Mouse (Mus musculus) G1E (cell line): ENCODE results near the gene 0610009B22Rik. TPM values are rescaled to one million over a fixed set of nuclear protein-coding genes. Genes with fewer than 3 reads are reported as not detected.
"Not testable (repeated sequence)": the region's sequence is repeated elsewhere in the genome, so short reads cannot be mapped to it uniquely, and the experiment has no call there.

Source experiments
- ATAC-seq: 2 replicates; pipeline ENCODE4 v1.8.0; 2016; ENCODE audit warnings: mild to moderate bottlenecking; ENCODE audit not compliant: insufficient number of reproducible peaks, poor library complexity, low FRiP score, severe bottlenecking; ENCODE audit errors: extremely low read depth
- DNase-seq: peaks from one replicate; pipeline ENCODE4 v3.0.0; 2012; ENCODE audit warnings: low spot score
- H3K27me3 ChIP-seq: 2 replicates; pipeline ENCODE4 v1.6.1; 2012; ENCODE audit warnings: mild to moderate bottlenecking, low read length, inconsistent platforms; ENCODE audit not compliant: insufficient read depth
- H3K36me3 ChIP-seq: replicated peaks from 2 replicates; pipeline ENCODE3; 2012; ENCODE audit warnings: mild to moderate bottlenecking, inconsistent platforms
- H3K4me1 ChIP-seq: 2 replicates; pipeline ENCODE4 v1.6.1; 2012; ENCODE audit warnings: low read depth, low read length, inconsistent platforms, mixed read lengths; ENCODE audit not compliant: insufficient read depth
- H3K4me3 ChIP-seq: 2 replicates; pipeline ENCODE4 v1.5.1; 2012; ENCODE audit warnings: low read depth, mild to moderate bottlenecking, inconsistent platforms, low read length, moderate library complexity, mixed read lengths
- H3K9me3 ChIP-seq: replicated peaks from 2 replicates; pipeline ENCODE4 v1.6.1; 2012; ENCODE audit warnings: inconsistent platforms
- CTCF ChIP-seq: IDR thresholded peaks from 2 replicates; pipeline ENCODE4 v1.5.1; 2012; ENCODE audit warnings: low read depth, low read length, inconsistent platforms, mixed read lengths
- GATA1 ChIP-seq: IDR thresholded peaks from 2 replicates; pipeline ENCODE4 v1.6.1; 2012; ENCODE audit warnings: borderline replicate concordance, low read length, inconsistent platforms, mixed read lengths
- GATA2 ChIP-seq: IDR thresholded peaks from 2 replicates; pipeline ENCODE4 v1.6.1; 2012; ENCODE audit warnings: low read depth, low read length, inconsistent platforms, borderline replicate concordance
- POLR2AphosphoS5 ChIP-seq: IDR thresholded peaks from 2 replicates; pipeline ENCODE4 v1.6.1; 2012; ENCODE audit warnings: low read depth, low read length, inconsistent platforms; ENCODE audit not compliant: insufficient replicate concordance
- TAL1 ChIP-seq: conservative IDR thresholded peaks from 2 replicates; pipeline ENCODE4 v1.6.1; 2012; ENCODE audit warnings: low read depth, low read length, inconsistent platforms, mixed read lengths
- polyA plus RNA-seq: library from polyadenylated mRNA; stranded (reverse); fragments of >175 nt; gene quantifications from 2 replicates; pipeline ENCODE4 v1.2.3, GENCODE M21; 2012
- total RNA-seq, 2 experiments: library from RNA; stranded (forward) in 1 of 2; stranded (reverse) in 1 of 2; fragments of 200-1000 nt in 1 of 2; fragments of >200 nt in 1 of 2; fragmentation: Nextera tagmentation in 1 of 2; gene quantifications; 2 replicates each; pipeline ENCODE4 v1.2.3; 2014 to 2017

Gene 0610009B22Rik
- total and polyA plus RNA-seq, 3 experiments = 2.8 to 39.6 (median 19.5) TPM

DNA sequence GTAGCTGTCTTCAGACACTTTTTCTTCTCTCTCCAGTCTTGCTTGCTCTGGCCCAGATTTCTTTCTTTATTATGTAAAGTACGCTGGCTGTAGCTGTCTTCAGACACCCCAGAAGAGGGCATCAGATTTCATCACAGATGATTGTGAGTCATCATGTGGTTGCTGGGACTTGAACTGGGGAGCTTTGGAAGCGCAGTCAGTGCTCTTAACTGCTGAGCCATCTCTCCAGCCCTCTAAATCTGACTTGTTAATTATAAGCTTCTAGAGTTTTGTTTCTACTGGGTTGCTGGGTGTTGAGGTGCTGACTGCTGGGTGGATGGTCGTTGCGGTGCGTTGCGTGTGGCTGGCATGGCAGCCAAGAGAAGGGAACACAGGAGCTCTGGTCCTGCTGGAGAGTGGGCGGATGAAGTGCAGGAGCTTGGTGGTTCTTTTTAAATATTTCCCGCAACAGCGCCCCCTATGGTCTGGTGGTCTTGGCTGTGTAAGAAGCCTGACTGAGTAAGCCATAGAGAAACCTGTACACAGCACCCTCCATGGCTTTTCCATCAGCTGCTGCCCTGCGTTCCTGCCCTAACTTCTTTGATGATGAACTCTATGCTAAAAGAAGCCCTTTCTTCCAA, 14.8 kb upstream of the 0610009B22Rik start:
- DNase-seq = no peak
- no peaks in the 10 kb centered on the region for H3K9me3 ChIP-seq
- ATAC-seq = no peak
- H3K4me3 ChIP-seq = no peak overlapping the region
- no peaks in the 10 kb centered on the region for H3K27me3 ChIP-seq
- peaks cover 5% of the 10 kb centered on the region for H3K4me1 ChIP-seq
- no peak for TF ChIP-seq CTCF
- no peak for TF ChIP-seq POLR2AphosphoS5
- no peak for TF ChIP-seq GATA2
- no peak for TF ChIP-seq GATA1
- H3K36me3 ChIP-seq = peaks cover 89% of the 10 kb centered on the region

DNA sequence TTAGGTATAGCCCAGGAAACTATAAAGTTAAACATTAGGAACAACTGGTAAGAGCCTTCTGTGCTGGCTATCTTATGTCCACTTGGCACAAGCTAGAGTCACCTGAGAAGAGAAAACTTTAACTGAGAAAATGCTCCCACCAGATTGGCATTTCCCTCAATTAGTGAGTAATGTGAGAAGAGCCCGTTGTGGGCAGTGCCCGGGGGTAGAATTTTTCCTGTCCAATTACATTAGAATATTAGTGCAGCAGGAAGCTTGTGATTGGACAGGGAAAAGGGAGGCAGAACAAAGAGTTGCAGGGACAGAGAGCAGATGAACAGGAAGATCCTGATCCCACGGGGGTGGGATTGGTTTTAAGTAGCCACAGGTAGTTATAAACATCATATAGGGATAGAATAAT, 14.2 kb upstream of the 0610009B22Rik start:
- TF ChIP-seq GATA1 (no peak), GATA2 (no peak), POLR2AphosphoS5 (no peak), TAL1 (no peak), CTCF (no peak)
- H3K9me3 ChIP-seq = no peaks in the 10 kb centered on the region
- DNase-seq = no peak
- no peak for ATAC-seq
- peaks cover 5% of the 10 kb centered on the region for H3K4me1 ChIP-seq
- peaks cover 88% of the 10 kb centered on the region for H3K36me3 ChIP-seq
- H3K27me3 ChIP-seq = no peaks in the 10 kb centered on the region
- H3K4me3 ChIP-seq = no peak overlapping the region

DNA sequence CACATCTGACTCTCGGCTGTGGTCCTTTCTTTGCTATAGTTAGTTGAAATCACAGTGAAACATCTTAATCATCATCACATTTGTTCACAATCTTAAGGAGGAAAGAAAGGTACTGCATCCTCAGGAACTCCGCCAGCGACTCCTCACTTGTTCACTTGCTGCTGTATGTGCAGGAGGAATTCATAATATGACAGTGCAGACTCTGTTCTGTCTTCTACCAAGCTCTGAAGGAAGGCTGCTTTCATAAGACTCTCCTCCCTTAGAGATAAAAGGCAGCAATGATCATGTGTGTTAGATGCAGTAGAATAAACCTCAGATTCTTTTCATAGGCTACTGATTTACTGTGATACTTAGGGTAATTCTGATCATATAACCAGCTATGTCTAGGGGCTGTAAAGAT, 6.3 kb upstream of the 0610009B22Rik start:
- Histone ChIP-seq H3K4me1 (peaks cover 3% of the 10 kb centered on the region), H3K27me3 (no peaks in the 10 kb centered on the region), H3K9me3 (no peaks in the 10 kb centered on the region), H3K4me3 (no peak overlapping the region), H3K36me3 (peaks cover 59% of the 10 kb centered on the region)
- TF ChIP-seq GATA2 (no peak), GATA1 (no peak), CTCF (no peak)
- DNase-seq = no peak
- ATAC-seq = no peak

DNA sequence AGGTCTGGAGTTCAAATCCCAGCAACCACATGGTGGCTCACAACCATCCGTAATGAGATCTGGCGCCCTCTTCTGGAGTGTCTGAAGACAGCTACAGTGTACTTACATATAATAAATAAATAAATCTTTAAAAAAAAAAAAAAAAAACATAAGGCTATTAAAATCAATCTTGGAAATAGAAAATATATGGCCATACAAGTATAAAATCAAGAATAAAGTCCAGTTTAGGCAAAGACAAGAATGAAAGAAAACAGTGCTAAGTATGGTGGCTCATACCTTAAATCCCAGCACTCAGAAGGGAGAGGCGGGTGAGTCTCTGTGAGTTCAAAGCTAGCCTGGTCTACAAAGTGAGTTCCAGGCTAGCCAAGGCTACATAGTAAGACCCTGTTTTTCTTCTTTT, 1.9 kb upstream of the 0610009B22Rik start:
- not testable (repeated sequence) for DNase-seq, H3K9me3 ChIP-seq, H3K4me3 ChIP-seq, H3K27me3 ChIP-seq, ATAC-seq
- H3K36me3 ChIP-seq = peaks cover 28% of the 10 kb centered on the region
- peaks cover 18% of the 10 kb centered on the region for H3K4me1 ChIP-seq

DNA sequence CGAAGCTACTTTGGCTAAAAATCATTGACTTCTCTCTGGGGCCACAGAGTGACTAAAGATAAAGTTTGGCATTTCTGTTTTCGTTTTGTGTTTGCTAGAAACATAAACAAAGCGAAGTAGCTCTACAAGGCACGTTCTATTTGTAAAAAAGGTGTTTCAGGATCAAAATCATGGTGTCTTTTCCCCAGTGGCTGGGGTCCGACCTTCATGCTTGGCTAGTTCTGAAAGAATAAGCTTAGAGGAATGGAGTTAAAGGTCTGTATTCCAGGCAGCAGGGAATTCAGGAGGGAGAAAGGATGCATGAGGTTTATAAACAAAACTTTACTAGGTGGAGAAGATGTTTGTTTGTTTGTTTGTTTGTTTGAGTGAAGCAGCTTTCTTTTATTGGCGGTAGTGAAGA, 669 bp upstream of the 0610009B22Rik start:
- TF ChIP-seq GATA1 (no peak), CTCF (no peak), POLR2AphosphoS5 (no peak), TAL1 (no peak), GATA2 (no peak)
- Histone ChIP-seq H3K4me1 (peaks cover 18% of the 10 kb centered on the region), H3K4me3 (peak overlapping the region; percentile 78), H3K27me3 (no peaks in the 10 kb centered on the region), H3K9me3 (no peaks in the 10 kb centered on the region), H3K36me3 (peaks cover 31% of the 10 kb centered on the region)
- ATAC-seq (no peak), DNase-seq (no peak)

DNA sequence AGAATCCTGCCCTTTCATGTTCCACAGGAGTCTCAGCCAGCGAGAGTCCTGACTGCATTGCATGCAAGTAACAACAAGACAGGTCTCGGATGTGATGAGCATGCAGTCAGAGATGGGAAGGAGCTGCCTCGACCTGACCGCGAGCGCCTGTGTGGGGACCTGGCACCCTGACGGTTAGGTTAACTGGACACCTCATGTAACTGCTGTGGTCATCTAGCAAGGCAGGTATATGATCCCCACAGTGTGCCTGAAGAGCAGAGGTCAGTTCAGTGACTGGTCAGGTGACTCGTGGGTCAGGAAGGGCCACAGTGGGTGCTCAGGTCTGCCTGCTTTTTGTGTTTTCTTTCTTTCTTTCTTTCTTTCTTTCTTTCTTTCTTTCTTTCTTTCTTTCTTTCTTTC, 6.7 kb downstream of the 0610009B22Rik start:
- TF ChIP-seq CTCF (no peak), GATA2 (no peak), TAL1 (no peak), GATA1 (no peak), POLR2AphosphoS5 (no peak)
- DNase-seq (no peak), ATAC-seq (no peak)
- Histone ChIP-seq H3K27me3 (no peaks in the 10 kb centered on the region), H3K36me3 (peaks cover 18% of the 10 kb centered on the region), H3K9me3 (no peaks in the 10 kb centered on the region), H3K4me1 (peaks cover 21% of the 10 kb centered on the region), H3K4me3 (no peak overlapping the region; the same call in 1 of the 2 replicates)

DNA sequence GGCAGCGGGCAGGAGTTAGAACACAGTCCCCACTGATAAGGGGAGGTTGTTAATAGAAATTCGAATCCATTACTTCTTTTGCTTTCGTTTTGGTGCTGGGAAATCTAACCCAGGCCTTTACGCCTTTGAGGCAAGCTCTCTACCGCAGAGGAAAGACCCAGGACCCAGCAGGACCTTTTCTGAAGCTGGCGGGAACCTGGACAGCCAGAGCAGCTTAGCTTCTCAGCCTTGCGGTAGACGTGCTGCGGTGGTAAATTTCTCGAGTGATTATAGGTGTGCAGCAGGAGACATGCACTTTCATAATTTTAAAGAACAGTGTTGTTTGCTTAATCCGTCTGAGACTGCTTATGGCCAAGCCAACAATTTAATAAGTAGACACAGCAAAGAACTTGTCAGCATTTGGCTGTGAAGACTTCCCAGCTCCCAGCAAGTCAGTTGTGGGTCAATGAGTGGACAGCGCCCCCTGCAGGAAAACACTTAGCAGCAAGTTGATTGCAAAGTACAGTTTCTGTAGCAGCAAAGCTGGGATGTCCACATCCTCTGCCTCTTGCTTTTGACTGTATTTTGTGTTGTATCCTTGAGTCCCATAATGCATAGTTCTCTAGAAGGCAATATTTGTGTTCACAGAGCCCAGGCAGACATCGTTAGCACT, 7.2 kb downstream of the 0610009B22Rik start:
- Histone ChIP-seq H3K4me1 (peaks cover 26% of the 10 kb centered on the region), H3K9me3 (no peaks in the 10 kb centered on the region), H3K4me3 (peak overlapping the region; percentile 28; the same call in 1 of the 2 replicates), H3K36me3 (peaks cover 16% of the 10 kb centered on the region), H3K27me3 (no peaks in the 10 kb centered on the region)
- TF ChIP-seq POLR2AphosphoS5 (no peak), CTCF (peak; percentile 88)
- DNase-seq (peak; percentile 52), ATAC-seq (no peak)
